Mouse (Mus musculus): ENCODE data around the gene Dcbld2.

DNA sequence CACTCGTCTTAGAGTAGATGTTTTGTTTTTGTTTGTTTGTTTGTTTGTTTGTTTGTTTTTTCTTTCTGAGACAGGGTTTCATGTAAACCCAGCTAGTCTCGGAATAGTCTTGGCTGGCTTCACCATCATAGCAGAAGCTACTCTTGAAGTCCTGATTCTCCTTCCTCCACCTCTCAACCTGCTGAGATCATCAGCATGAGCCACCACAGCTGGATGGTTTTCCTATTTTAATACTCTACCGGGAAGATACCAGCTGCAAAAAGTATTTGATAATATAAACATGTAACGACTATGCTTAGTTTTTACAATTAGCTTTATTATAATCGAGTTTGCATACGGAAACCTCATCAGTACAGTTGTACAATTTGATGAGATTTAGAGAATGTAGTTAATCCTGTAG is 94.3 kb downstream of the Dcbld2 start:
- TF ChIP-seq CTCF (IDR thresholded peaks at IDR 0.05; ENCODE audit: low read depth) (no peak), EP300 (IDR thresholded peaks at IDR 0.05; ENCODE audit: low read depth) (no peak)
